Mouse (Mus musculus): ENCODE measurements at regions not wholly inside any gene's neighbourhood (a gene's known extent, or its start where the extent isn't known, plus 50 kb on each side); places are given as distances from the start of the nearest gene placed in this dataset.

DNA sequence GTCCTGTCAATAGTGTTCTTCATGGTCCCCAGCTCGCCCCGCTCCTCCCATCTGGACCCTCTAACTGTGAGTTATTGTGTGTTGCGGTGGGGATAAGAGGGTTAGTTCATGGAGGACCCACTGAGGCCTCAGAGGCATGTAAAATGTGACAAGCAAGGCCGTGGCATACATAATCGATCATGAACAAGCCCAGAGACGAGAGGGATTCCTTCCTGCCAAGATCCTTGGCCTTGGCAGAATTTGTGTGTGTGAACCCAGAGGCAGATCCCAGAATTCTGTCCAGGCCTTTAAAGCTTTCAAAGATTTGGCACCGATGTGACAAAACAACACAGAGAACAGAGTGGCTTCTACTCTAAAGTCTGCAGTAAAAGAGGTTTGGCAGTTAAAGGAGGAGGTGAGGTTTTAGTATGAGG lies 146.4 kb upstream of the Spdye4c start:
- TF ChIP-seq ZNF384 (IDR thresholded peaks at IDR 0.05; ENCODE audit: low read depth, low read length) (no peak), CHD2 (IDR thresholded peaks at IDR 0.05; ENCODE audit: low read depth, low read length) (no peak), HCFC1 (IDR thresholded peaks at IDR 0.05; ENCODE audit: borderline replicate concordance, insufficient read depth, low read length) (no peak)
